Mouse (Mus musculus) activated CD4-positive, CD25-positive, alpha-beta regulatory T cell, adult 4 months (primary cell): ENCODE measurements around the gene Sema7a. TPM values are rescaled to one million over a fixed set of nuclear protein-coding genes. Genes with fewer than 3 reads are reported as not detected.

Experiments
- ATAC-seq: one replicate; pipeline ENCODE4 v1.8.0; 2017
- polyA plus RNA-seq, 2 experiments: library from polyadenylated mRNA; unstranded; fragments of 100-300 nt; shearing (Covaris generic); gene quantifications; one replicate each; pipeline ENCODE4 v1.2.1; 2017

The Sema7a gene
- polyA plus RNA-seq, 2 experiments from 2014 or later: 0.16 to 0.55 TPM

GRCm38 (mm10) chr9:58011552-58011951 lies 71.6 kb downstream of the Sema7a start:
- ATAC-seq: no peak

Other genes with a start within 250 kb of the Sema7a start
- gene Edc3, start 231.6 kb upstream of the Sema7a start, polyA plus RNA-seq: 10 to 100 TPM; 23.1 to 26.5 TPM
- 10 to 100 TPM; 70.7 to 77.8 TPM for gene Clk3, start 174.3 kb upstream of the Sema7a start, polyA plus RNA-seq
- 10 to 100 TPM; 23.3 to 26.5 TPM for gene Arid3b, start 103.3 kb upstream of the Sema7a start, polyA plus RNA-seq
- gene Ubl7, start 29.1 kb upstream of the Sema7a start, polyA plus RNA-seq: 100 to 1,000 TPM; 119 to 137 TPM
- gene Cyp11a1, start 66.3 kb downstream of the Sema7a start, polyA plus RNA-seq: not detected
- 1 to 10 TPM; 3.1 to 3.8 TPM for gene Stra6, start 123.7 kb downstream of the Sema7a start, polyA plus RNA-seq
- not detected for gene Ccdc33, start 178.7 kb downstream of the Sema7a start, polyA plus RNA-seq